Mouse (Mus musculus) hindbrain, embryonic 12.5 days (tissue): Measurements from ENCODE around the gene C130050O18Rik. TPM values are rescaled to one million over a fixed set of nuclear protein-coding genes. Genes with fewer than 3 reads are reported as not detected.

Experiments
- ATAC-seq: fragments of 200-750 bp; cut with Nextera tagmentation; 2 replicates; pipeline ENCODE4 v1.8.0; 2017; ENCODE audit warnings: moderate TSS enrichment; ENCODE audit not compliant: low FRiP score
- H3K27ac ChIP-seq: fragments of 300-500 bp; sonication (generic); 2 replicates; pipeline ENCODE4 v1.5.1; 2016; ENCODE audit warnings: mild to moderate bottlenecking
- H3K27me3 ChIP-seq: fragments of 300-500 bp; sonication (generic); 2 replicates; pipeline ENCODE4 v1.6.1; 2016; ENCODE audit warnings: mild to moderate bottlenecking
- H3K36me3 ChIP-seq: fragments of 300-500 bp; sonication (generic); 2 replicates; pipeline ENCODE4 v1.6.1; 2016; ENCODE audit warnings: mild to moderate bottlenecking
- H3K4me1 ChIP-seq: fragments of 300-500 bp; sonication (generic); 2 replicates; pipeline ENCODE4 v1.6.1; 2016
- H3K4me2 ChIP-seq: fragments of 300-500 bp; sonication (generic); replicated peaks from 2 replicates; pipeline ENCODE4 v1.6.1; 2016; ENCODE audit warnings: mild to moderate bottlenecking
- H3K4me3 ChIP-seq: fragments of 300-500 bp; sonication (generic); 2 replicates; pipeline ENCODE4 v1.5.1; 2016; ENCODE audit warnings: mild to moderate bottlenecking
- H3K9ac ChIP-seq: fragments of 300-500 bp; sonication (generic); 2 replicates; pipeline ENCODE4 v1.6.1; 2016; ENCODE audit warnings: mild to moderate bottlenecking, moderate library complexity
- H3K9me3 ChIP-seq: fragments of 300-500 bp; sonication (generic); replicated peaks from 2 replicates; pipeline ENCODE4 v1.6.1; 2016; ENCODE audit warnings: mild to moderate bottlenecking
- whole genome bisulfite sequencing: fragments of 180-500 bp; shearing (Covaris S2); methylation state at CpG from one replicate; pipeline ENCODE4 v1.1.7; 2016; 5-methylcytosine and 5-hydroxymethylcytosine counted together
- polyA plus RNA-seq: library from polyadenylated mRNA; unstranded; fragments of >200 nt; fragmentation: Nextera tagmentation; extraction: Ambion mirVana; gene quantifications from 2 replicates; pipeline ENCODE4 v1.2.1, GENCODE M21; 2016

C130050O18Rik gene
- polyA plus RNA-seq, result 0.45 and 0.90 TPM in 2 replicates

GRCm38 (mm10) chr5:139404801-139405401 is at the start of gene C130050O18Rik:
Gene C130050O18Rik (plus strand): TSS chr5:139405280.
- no peak for ATAC-seq
- peaks cover 19% of the 10 kb centered on the region for H3K4me1 ChIP-seq
- H3K4me3 ChIP-seq, result no peak within 1 kb of the TSS
- no peaks in the 10 kb centered on the region for H3K9me3 ChIP-seq
- H3K27me3 ChIP-seq, result no peaks in the 10 kb centered on the region
- H3K27ac ChIP-seq, result peak within 1 kb of the TSS; percentile 44
- no peaks in the 10 kb centered on the region for H3K36me3 ChIP-seq
- no peak within 1 kb of the TSS for H3K4me2 ChIP-seq
- peak within 1 kb of the TSS; percentile 6; the same call in 1 of the 2 replicates for H3K9ac ChIP-seq
- 75% methylated on average over 6 of the region's 6 CpGs for WGBS

GRCm38 (mm10) chr5:139358653-139359052 is 46.4 kb upstream of the C130050O18Rik start:
- WGBS, result 81% methylated on average over 2 of the region's 2 CpGs
- Histone ChIP-seq H3K4me3 (no peak overlapping the region), H3K36me3 (no peaks in the 10 kb centered on the region), H3K9ac (no peak overlapping the region), H3K4me2 (no peak overlapping the region), H3K4me1 (no peaks in the 10 kb centered on the region), H3K9me3 (no peaks in the 10 kb centered on the region), H3K27me3 (no peaks in the 10 kb centered on the region), H3K27ac (no peak overlapping the region)
- ATAC-seq, result no peak

- Histone ChIP-seq H3K27ac (no peak overlapping the region), H3K36me3 (no peaks in the 10 kb centered on the region), H3K9ac (no peak overlapping the region), H3K4me3 (no peak overlapping the region), H3K9me3 (no peaks in the 10 kb centered on the region), H3K4me1 (peaks cover under 1% of the 10 kb centered on the region), H3K27me3 (no peaks in the 10 kb centered on the region), H3K4me2 (no peak overlapping the region)
- 94% methylated on average over 5 of the region's 5 CpGs for WGBS
- no peak for ATAC-seq
These were observed 45.8 kb upstream of the C130050O18Rik start for GRCm38 (mm10) chr5:139359244-139359643.

GRCm38 (mm10) chr5:139363858-139364257 is 41.2 kb upstream of the C130050O18Rik start:
- Histone ChIP-seq H3K4me3 (no peak overlapping the region), H3K9ac (no peak overlapping the region), H3K27ac (no peak overlapping the region), H3K4me2 (no peak overlapping the region), H3K4me1 (peaks cover 19% of the 10 kb centered on the region), H3K27me3 (no peaks in the 10 kb centered on the region), H3K9me3 (no peaks in the 10 kb centered on the region), H3K36me3 (no peaks in the 10 kb centered on the region)
- no peak for ATAC-seq
- WGBS, result 70% methylated on average over 6 of the region's 7 CpGs

GRCm38 (mm10) chr5:139364260-139364910 is 40.7 kb upstream of the C130050O18Rik start:
- H3K4me1 ChIP-seq, result peaks cover 21% of the 10 kb centered on the region
- peak; percentile 59 for ATAC-seq
- H3K27ac ChIP-seq, result peak overlapping the region; percentile 60
- no peak overlapping the region for H3K4me3 ChIP-seq
- no peaks in the 10 kb centered on the region for H3K27me3 ChIP-seq
- no peak overlapping the region for H3K9ac ChIP-seq
- no peaks in the 10 kb centered on the region for H3K9me3 ChIP-seq
- 0 out of 2 replicates have a peak overlapping the region, but pooled peaks have one; percentile 2 for H3K4me2 ChIP-seq
- no peaks in the 10 kb centered on the region for H3K36me3 ChIP-seq
- WGBS, result 37% methylated on average over 12 of the region's 12 CpGs

- Histone ChIP-seq H3K27ac (peak overlapping the region; percentile 60; the same call in 1 of the 2 replicates), H3K4me1 (peaks cover 23% of the 10 kb centered on the region), H3K4me2 (no peak overlapping the region), H3K36me3 (no peaks in the 10 kb centered on the region), H3K4me3 (no peak overlapping the region), H3K27me3 (no peaks in the 10 kb centered on the region), H3K9ac (peak overlapping the region; percentile 32; the same call in 1 of the 2 replicates), H3K9me3 (no peaks in the 10 kb centered on the region)
- peak; percentile 42; the same call in 1 of the 2 replicates for ATAC-seq
- 32% methylated on average over 5 of the region's 5 CpGs for WGBS
These were observed 40.0 kb upstream of the C130050O18Rik start for GRCm38 (mm10) chr5:139364911-139365571.

- Histone ChIP-seq H3K27ac (no peak overlapping the region), H3K4me2 (no peak overlapping the region), H3K9ac (no peak overlapping the region), H3K27me3 (no peaks in the 10 kb centered on the region), H3K4me3 (no peak overlapping the region), H3K9me3 (no peaks in the 10 kb centered on the region), H3K36me3 (no peaks in the 10 kb centered on the region), H3K4me1 (peaks cover 30% of the 10 kb centered on the region)
- 89% methylated on average over 1 of the region's 1 CpGs for WGBS
- ATAC-seq, result no peak
These were observed 39.3 kb upstream of the C130050O18Rik start for GRCm38 (mm10) chr5:139365827-139366226.

GRCm38 (mm10) chr5:139366484-139366883 is 38.6 kb upstream of the C130050O18Rik start:
- 81% methylated on average over 11 of the region's 11 CpGs for WGBS
- Histone ChIP-seq H3K36me3 (no peaks in the 10 kb centered on the region), H3K9ac (no peak overlapping the region), H3K9me3 (no peaks in the 10 kb centered on the region), H3K27me3 (no peaks in the 10 kb centered on the region), H3K4me1 (peaks cover 32% of the 10 kb centered on the region), H3K4me2 (no peak overlapping the region), H3K4me3 (no peak overlapping the region), H3K27ac (no peak overlapping the region)
- no peak for ATAC-seq

GRCm38 (mm10) chr5:139367884-139368458 is 37.1 kb upstream of the C130050O18Rik start:
- no peaks in the 10 kb centered on the region for H3K36me3 ChIP-seq
- H3K27ac ChIP-seq, result no peak overlapping the region
- no peak overlapping the region for H3K9ac ChIP-seq
- H3K4me3 ChIP-seq, result no peak overlapping the region
- no peaks in the 10 kb centered on the region; the same call in 1 of the 2 replicates for H3K27me3 ChIP-seq
- H3K4me1 ChIP-seq, result peaks cover 40% of the 10 kb centered on the region
- H3K4me2 ChIP-seq, result no peak overlapping the region
- H3K9me3 ChIP-seq, result no peaks in the 10 kb centered on the region
- WGBS, result 92% methylated on average over 4 of the region's 4 CpGs
- no peak for ATAC-seq

GRCm38 (mm10) chr5:139368638-139369320 is 36.3 kb upstream of the C130050O18Rik start:
- WGBS, result 83% methylated on average over 11 of the region's 11 CpGs
- H3K4me1 ChIP-seq, result peaks cover 40% of the 10 kb centered on the region
- no peak overlapping the region for H3K9ac ChIP-seq

GRCm38 (mm10) chr5:139370336-139370735 is 34.7 kb upstream of the C130050O18Rik start:
- Histone ChIP-seq H3K4me3 (no peak overlapping the region), H3K9ac (no peak overlapping the region), H3K36me3 (no peaks in the 10 kb centered on the region), H3K9me3 (no peaks in the 10 kb centered on the region), H3K4me1 (peaks cover 28% of the 10 kb centered on the region), H3K27me3 (no peaks in the 10 kb centered on the region; the same call in 1 of the 2 replicates), H3K4me2 (no peak overlapping the region), H3K27ac (no peak overlapping the region)
- no peak for ATAC-seq
- 90% methylated on average over 6 of the region's 6 CpGs for WGBS

More at GRCm38 (mm10) chr5:139368638-139369320, 36.3 kb upstream of the C130050O18Rik start:
- Histone ChIP-seq H3K4me2 (no peak overlapping the region), H3K4me3 (no peak overlapping the region), H3K36me3 (no peaks in the 10 kb centered on the region), H3K27ac (no peak overlapping the region), H3K9me3 (no peaks in the 10 kb centered on the region), H3K27me3 (no peaks in the 10 kb centered on the region; the same call in 1 of the 2 replicates)
- ATAC-seq, result no peak
